ENCODE assay signal across 8 mouse cellular contexts in genomic region chr2:115579171-115579900, GRCm38 (mm10). TPM values are rescaled to one million over a fixed set of nuclear protein-coding genes. Genes with fewer than 3 reads are reported as not detected.
DNase-seq lines count a peak whose midpoint lies in the region; ATAC-seq lines count a peak whose summit lies in the region.

No protein-coding gene starts in this region.

- H3K4me3 ChIP-seq in forebrain, embryonic 10.5 days = peak overlapping the region; percentile 44
- H3K4me3 ChIP-seq in limb, embryonic 13.5 days = peak overlapping the region; percentile 33

- peak overlapping the region; percentile 83 for H3K27ac ChIP-seq in forebrain, embryonic 10.5 days
- H3K27ac ChIP-seq in limb, embryonic 13.5 days = peak overlapping the region; percentile 39

- DNase-seq in kidney, postnatal 4 days = peak; percentile 18 to 39
- DNase-seq in kidney, adult 8-10 months = no peak
- DNase-seq in forebrain, embryonic 10.5 days (ENCODE audit: extremely low spot score, low spot score) = no peak
- DNase-seq in retina, postnatal 1 day = peak; percentile 45
- DNase-seq in adrenal gland, adult 2 months = no peak
- DNase-seq in spleen, postnatal 14 days (ENCODE audit: low spot score in 2 of 2) = no peak
- no peak for DNase-seq in cerebellum, postnatal 10 days

- H3K36me3 ChIP-seq in forebrain, embryonic 10.5 days (replicated peaks) = no peaks in the 10 kb centered on the region
- no peaks in the 10 kb centered on the region for H3K36me3 ChIP-seq in limb, embryonic 13.5 days

- ATAC-seq in limb, embryonic 13.5 days (ENCODE audit: low FRiP score, low read depth) = no peak

- peak overlapping the region; percentile 63 for H3K4me2 ChIP-seq in limb, embryonic 13.5 days (replicated peaks)

- H3K4me1 ChIP-seq in forebrain, embryonic 10.5 days = peaks cover 41% of the 10 kb centered on the region
- peaks cover 25% of the 10 kb centered on the region for H3K4me1 ChIP-seq in limb, embryonic 13.5 days

- H3K9me3 ChIP-seq in forebrain, embryonic 10.5 days = no peaks in the 10 kb centered on the region
- H3K9me3 ChIP-seq in limb, embryonic 13.5 days = no peaks in the 10 kb centered on the region

- no peaks in the 10 kb centered on the region for H3K27me3 ChIP-seq in forebrain, embryonic 10.5 days (ENCODE audit: poor library complexity, severe bottlenecking)
- 0 out of 2 replicates have a peak, but pooled peaks cover 7% of the 10 kb centered on the region for H3K27me3 ChIP-seq in limb, embryonic 13.5 days

- peak overlapping the region; percentile 43 for H3K9ac ChIP-seq in limb, embryonic 13.5 days

- WGBS in forebrain, embryonic 10.5 days = 26% methylated on average over 18 of the region's 18 CpGs
- WGBS in limb, embryonic 13.5 days = 12% methylated on average over 18 of the region's 18 CpGs

RNA-seq across cellular contexts. Expression of gene BC052040, which starts 2.2 kb away (rescaled TPM):
- 23.7 and 24.6 TPM in 2 replicates for polyA plus RNA-seq in forebrain, embryonic 10.5 days (2016; fragmentation: Nextera tagmentation; extraction: Ambion mirVana)
- 9.1 and 9.7 TPM in 2 replicates for polyA plus RNA-seq in limb, embryonic 13.5 days (2015; fragmentation: Nextera tagmentation; extraction: Ambion mirVana)
- 1 to 10 TPM; 3.0 to 4.4 TPM for total RNA-seq in adrenal gland, adult 2 months (2021)
- 0.68 and 0.93 TPM in 2 replicates for polyA plus RNA-seq in adrenal gland, adult 2 months (2012; rRNA removed)

Comparison
In these comparisons a context has a peak if more than half of its experiments do, and no peak if none do; other contexts are left out.
1. DNase-seq: peak in kidney, postnatal 4 days (2 of 2) and retina, postnatal 1 day (single experiment); none in kidney, adult 8-10 months (0 of 2), forebrain, embryonic 10.5 days (single experiment), adrenal gland, adult 2 months (single experiment), spleen, postnatal 14 days (0 of 2) and cerebellum, postnatal 10 days (0 of 2).